Mouse (Mus musculus): Measurements from ENCODE around the gene Mall.
A peak's percentile ranks its signal among the peaks of the same experiment; 100 is the strongest.

The Mall gene

GRCm38 (mm10) chr2:127729671-127730070 lies at the start of gene Mall:
Gene Mall (minus strand): TSS chr2:127729932.
- DNase-seq (ENCODE audit: low spot score) = no peak

GRCm38 (mm10) chr2:127778451-127778850 lies 48.7 kb upstream of the Mall start:
- no peak for DNase-seq (ENCODE audit: low spot score)

DNA sequence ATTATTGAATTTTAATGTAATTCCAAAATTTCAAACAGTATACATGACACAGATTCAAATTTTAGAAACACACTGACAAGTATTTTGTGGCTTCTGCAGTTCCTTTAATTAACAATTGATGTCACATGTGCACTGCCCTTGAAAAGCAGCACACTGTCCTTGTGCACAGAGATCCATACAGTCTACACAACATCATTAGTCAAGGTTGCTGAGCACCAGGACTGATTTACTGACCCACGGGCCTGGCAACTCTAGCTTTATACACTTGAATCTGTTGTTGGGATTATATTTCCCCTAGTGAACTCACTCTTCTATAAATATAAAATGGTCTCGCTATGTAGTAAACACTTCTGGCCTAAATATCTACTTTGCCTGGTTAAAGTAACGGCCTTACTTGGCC lies 45.3 kb upstream of the Mall start:
- DNase-seq (ENCODE audit: low spot score) = no peak

GRCm38 (mm10) chr2:127774578-127774941 lies 44.8 kb upstream of the Mall start:
- no peak for DNase-seq (ENCODE audit: low spot score)

DNA sequence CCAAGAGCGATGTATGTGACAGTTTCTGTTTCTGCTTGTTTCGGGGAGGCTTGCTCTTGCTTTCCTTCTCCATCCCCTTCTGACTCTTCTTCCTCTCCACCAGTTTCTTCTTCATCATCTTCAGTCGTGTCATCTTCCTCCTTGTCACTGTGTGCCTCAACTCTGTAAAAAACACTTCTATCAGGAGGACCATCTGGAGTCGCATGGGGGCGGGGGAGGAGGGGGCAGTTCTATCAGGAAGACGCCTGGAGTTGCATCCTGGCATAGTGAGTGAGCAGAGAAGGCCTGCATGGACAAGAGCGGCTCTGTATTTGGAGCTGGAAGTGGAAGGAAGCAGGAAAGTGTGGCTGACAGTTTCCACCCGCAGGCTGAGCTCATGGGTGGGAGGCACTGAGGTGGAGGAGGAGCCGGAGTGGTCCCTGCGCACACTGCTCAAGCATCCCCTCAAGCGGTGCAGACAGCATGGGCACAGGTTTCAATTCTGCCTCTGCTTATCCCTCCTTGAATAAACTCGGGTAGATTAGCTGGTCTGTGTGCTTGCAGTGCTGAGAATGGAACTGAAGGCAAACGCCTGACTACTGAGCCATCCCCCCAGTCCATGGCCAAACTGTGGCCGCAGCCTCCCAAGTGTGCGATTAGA lies 44.3 kb upstream of the Mall start:
- DNase-seq (ENCODE audit: low spot score) = no peak

- no peak for DNase-seq (ENCODE audit: low spot score)
These were observed 31.9 kb upstream of the Mall start for GRCm38 (mm10) chr2:127761587-127761986.

GRCm38 (mm10) chr2:127760429-127761000 lies 30.8 kb upstream of the Mall start:
- DNase-seq (ENCODE audit: low spot score) = no peak

- no peak for DNase-seq (ENCODE audit: low spot score)
These were observed 30.3 kb upstream of the Mall start for GRCm38 (mm10) chr2:127760014-127760413.

DNA sequence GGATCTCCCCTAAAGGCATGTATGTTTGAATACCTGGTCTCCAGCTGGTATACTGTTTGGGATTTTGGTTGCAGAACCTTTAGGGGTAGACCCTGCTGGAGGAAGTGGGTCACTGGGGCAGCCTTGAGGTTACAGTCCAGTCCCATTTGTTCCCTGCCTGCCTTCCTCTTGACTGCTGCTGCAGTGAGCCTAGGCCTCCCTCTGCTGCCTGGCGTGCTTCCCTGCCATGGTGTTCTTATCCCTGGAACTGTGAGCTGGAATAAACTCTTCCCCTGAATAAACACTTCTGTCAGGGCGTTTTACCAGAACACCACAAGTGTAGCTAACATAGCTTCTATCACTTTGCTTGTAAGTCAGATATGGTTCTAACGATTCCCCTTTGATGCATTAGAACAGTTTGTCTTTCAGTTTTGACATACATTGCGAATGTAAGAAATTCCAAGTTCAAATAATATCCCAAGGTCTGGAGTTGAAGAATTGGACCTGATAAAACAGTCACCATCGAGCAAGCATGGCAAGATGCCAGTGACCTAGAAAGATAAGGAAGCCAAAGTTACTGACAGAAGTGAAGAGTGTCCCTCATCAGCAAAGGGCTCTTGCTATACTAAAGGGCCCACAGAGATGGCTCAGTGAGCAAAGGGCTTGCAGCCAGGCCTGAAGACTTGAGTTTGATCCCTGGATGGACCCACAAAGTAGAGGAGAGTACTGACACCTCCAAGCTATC lies 29.6 kb upstream of the Mall start:
- no peak for DNase-seq (ENCODE audit: low spot score)

DNA sequence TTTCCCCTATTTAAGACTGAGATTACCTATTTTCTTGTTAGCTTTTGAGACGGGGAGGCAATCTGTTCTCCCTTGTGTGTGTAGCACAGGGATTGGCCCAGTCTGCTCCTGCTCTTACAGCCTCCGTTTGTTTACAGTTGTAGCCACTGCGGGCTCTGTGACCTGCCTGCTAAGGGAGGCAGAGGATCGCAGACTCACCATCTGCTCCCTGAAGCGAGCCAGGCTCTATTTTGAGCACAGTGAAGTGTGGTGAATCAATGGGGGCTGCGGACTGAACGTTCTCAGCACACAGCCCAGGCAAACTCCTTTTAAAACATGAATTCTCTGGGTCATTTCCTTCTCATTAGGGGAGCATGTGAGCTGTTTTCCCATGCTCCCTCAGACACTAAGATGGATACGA lies 27.4 kb upstream of the Mall start:
- peak; percentile 9 for DNase-seq (ENCODE audit: low spot score)

- DNase-seq (ENCODE audit: low spot score) = no peak
These were observed 24.4 kb upstream of the Mall start for GRCm38 (mm10) chr2:127754113-127754512.

DNA sequence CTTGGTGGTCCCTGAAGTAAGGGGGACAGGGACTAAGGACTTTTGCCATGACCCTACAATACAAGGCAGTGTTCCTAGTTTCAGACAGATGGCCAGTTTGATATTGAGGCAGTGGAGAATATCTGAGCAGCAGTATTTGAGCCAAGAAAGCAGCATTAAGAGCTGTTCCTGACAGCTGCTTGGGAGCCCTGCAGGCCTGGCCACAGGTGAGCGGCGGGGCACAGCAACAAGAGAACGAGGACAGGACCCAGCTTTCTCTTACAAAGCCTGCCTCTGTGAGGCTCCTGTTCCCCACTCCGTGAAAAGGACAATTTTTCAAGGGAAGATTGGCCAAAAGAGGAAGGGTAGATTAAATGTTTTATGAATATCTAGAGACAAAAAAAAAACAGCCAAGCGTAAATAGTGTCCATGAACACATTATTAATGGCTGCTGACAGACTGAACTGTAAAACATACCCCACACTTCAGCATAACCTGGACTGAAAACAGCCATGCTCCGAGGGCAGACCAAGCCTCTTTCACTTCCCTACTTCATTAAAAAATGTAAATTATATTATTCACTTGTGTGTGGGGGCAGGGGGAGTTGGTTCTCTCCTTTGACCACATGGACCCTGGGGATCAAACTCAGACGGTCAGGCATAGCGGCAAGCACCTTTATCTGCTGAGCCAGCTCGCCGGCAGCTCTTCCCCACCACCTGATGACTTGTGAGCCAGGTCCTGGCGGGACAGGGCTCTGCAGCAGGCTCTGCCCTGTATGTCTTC lies 22.3 kb upstream of the Mall start:
- no peak for DNase-seq (ENCODE audit: low spot score)

GRCm38 (mm10) chr2:127749376-127749775 lies 19.6 kb upstream of the Mall start:
- no peak for DNase-seq (ENCODE audit: low spot score)

- no peak for DNase-seq (ENCODE audit: low spot score)
These were observed 18.6 kb upstream of the Mall start for GRCm38 (mm10) chr2:127748316-127748715.

- no peak for DNase-seq (ENCODE audit: low spot score)
These were observed 12.9 kb upstream of the Mall start for GRCm38 (mm10) chr2:127742637-127743036.

GRCm38 (mm10) chr2:127740756-127741519 lies 11.2 kb upstream of the Mall start:
- no peak for DNase-seq (ENCODE audit: low spot score)

DNA sequence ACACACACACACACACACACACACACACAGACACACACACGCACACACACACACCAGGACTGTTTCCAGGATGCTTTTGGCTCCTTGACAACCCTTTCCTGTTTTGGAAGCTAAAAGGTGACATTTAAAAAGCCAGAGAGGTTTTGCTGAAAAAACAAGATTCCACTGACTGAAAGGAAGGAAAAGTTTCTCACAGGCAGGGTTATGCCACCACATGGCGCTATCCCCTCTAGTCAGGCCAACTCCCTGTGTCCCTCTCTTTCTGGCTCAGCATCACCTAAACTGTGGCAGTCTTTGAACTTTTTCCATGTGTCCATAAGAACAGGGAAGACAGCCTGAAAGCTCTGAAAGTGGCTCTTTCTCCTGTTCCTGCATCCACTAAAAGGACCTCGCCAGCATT lies 8.2 kb upstream of the Mall start:
- no peak for DNase-seq (ENCODE audit: low spot score)

GRCm38 (mm10) chr2:127736631-127737209 lies 7.0 kb upstream of the Mall start:
- no peak for DNase-seq (ENCODE audit: low spot score)

GRCm38 (mm10) chr2:127735512-127736145 lies 5.9 kb upstream of the Mall start:
- DNase-seq (ENCODE audit: low spot score) = no peak

- no peak for DNase-seq (ENCODE audit: low spot score)
These were observed 5.2 kb upstream of the Mall start for GRCm38 (mm10) chr2:127734889-127735288.

- DNase-seq (ENCODE audit: low spot score) = no peak
These were observed 717 bp upstream of the Mall start for GRCm38 (mm10) chr2:127730301-127730997.

Data from yolk sac, embryonic 10.5 days (tissue).